Mouse (Mus musculus) liver, postnatal 0 days (tissue): Measurements from ENCODE around the gene Msn.

Experiments
- CTCF ChIP-seq: sonication (generic); IDR thresholded peaks from 2 replicates; pipeline ENCODE4 v1.5.1; 2016; ENCODE audit warnings: antibody characterized with exemption, low read depth
- EP300 ChIP-seq: IDR thresholded peaks from 2 replicates; pipeline ENCODE4 v1.6.1; 2016; ENCODE audit warnings: antibody characterized with exemption, low read depth, mild to moderate bottlenecking

GRCm38 (mm10) chrX:96113106-96113634 lies 17.3 kb downstream of the Msn start:
- TF ChIP-seq CTCF (no peak), EP300 (no peak)
